Comparison of ENCODE assay signal across 30 mouse cellular contexts in the genomic region with DNA sequence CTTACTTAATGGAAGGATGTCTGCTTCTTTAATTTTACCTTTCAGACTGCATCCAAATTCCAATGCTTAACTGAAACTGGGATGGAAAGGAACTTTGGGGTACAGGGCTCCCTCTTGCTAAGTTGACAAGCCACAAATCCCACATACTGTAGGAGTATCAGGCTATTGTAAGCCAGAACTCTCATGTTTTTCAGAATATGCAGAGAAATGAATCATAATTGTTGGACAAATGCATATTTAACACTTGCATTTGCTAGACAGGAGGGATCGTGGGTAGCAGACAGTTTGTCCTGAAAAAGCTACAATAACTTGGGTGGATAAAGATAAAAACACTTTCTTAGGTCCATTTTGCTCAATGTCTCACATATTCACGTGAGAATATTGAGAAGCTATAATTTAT. TPM values are rescaled to one million over a fixed set of nuclear protein-coding genes. Genes with fewer than 3 reads are reported as not detected.
"Had no signal": no experiment of that assay in that cellular context is flagged by ENCODE, and none has a peak within 500 bp of the region (broad histone marks: within the 10 kb centered on the region; RNA-seq: fewer than 3 reads in every experiment).

No protein-coding gene starts in this region.

- ATAC-seq: forebrain, embryonic 16.5 days; hindbrain, embryonic 16.5 days; inflammation-experienced regulatory T-cells, adult 6 months; intestine, embryonic 16.5 days; liver, embryonic 12.5 days had no signal

- H3K27ac ChIP-seq: gastrocnemius, adult 2 months; heart, embryonic 10.5 days; hindbrain, embryonic 10.5 days; hindbrain, embryonic 12.5 days; hindbrain, embryonic 14.5 days; kidney, embryonic 15.5 days; kidney, postnatal 0 days; left cerebral cortex, adult 2 months; limb, embryonic 13.5 days; limb, embryonic 15.5 days; liver, embryonic 12.5 days; liver, embryonic 14.5 days had no signal

- DNase-seq: gastrocnemius, adult 2 months; gastrocnemius, postnatal 10 days; gastrocnemius, postnatal 25 days; heart, adult 18-20 months; heart, postnatal 10 days; heart, postnatal 4 days; kidney, adult 11 months; kidney, adult 2 months; kidney, adult 9 months; kidney, postnatal 14 days; kidney, postnatal 36 days; layer of hippocampus, postnatal 36 days; left cerebral cortex, postnatal 4 days had no signal

- H3K4me3 ChIP-seq: gastrocnemius, adult 2 months; heart, embryonic 10.5 days; heart, embryonic 12.5 days; hindbrain, embryonic 10.5 days; hindbrain, embryonic 12.5 days; kidney, embryonic 15.5 days; left cerebral cortex, adult 2 months; limb, embryonic 13.5 days; limb, embryonic 15.5 days; liver, embryonic 12.5 days had no signal

RNA-seq across cellular contexts. Expression of a gene that starts 37.7 kb away (rescaled TPM):
- total RNA-seq: granulocyte monocyte progenitor cell, adult 5-6 weeks; heart, adult 18-20 months had no signal
